Mouse (Mus musculus): ENCODE results near the gene Scarb1. TPM values are rescaled to one million over a fixed set of nuclear protein-coding genes. Genes with fewer than 3 reads are reported as not detected.

Gene Scarb1
- polyA plus RNA-seq, 2 experiments: 40.1 to 67.7 TPM

- no peak for DNase-seq (ENCODE audit: low spot score)
- no peak for ATAC-seq (ENCODE audit: low FRiP score, low read depth)
- no peak overlapping the region for H3K9ac ChIP-seq (ENCODE audit: low read depth, low read length, severe bottlenecking)
- H3K27ac ChIP-seq (replicated peaks; ENCODE audit: low read depth, low read length): no peak overlapping the region
- WGBS: 85% methylated on average over 8 of the region's 8 CpGs
- H3K9me3 ChIP-seq (ENCODE audit: control insufficient read depth, low read length): no peaks in the 10 kb centered on the region
- TF ChIP-seq POLR2A (IDR thresholded peaks at IDR 0.05; ENCODE audit: borderline replicate concordance, extremely low read depth, insufficient read depth, insufficient read length): no peak
- H3K4me2 ChIP-seq (replicated peaks; ENCODE audit: low read depth, low read length, severe bottlenecking): no peak overlapping the region
- H3K4me3 ChIP-seq (replicated peaks; ENCODE audit: low read length): no peak overlapping the region
- H3K36me3 ChIP-seq (ENCODE audit: control insufficient read depth, insufficient read depth, low read length): peaks cover 18% of the 10 kb centered on the region
- H3K4me1 ChIP-seq (ENCODE audit: control insufficient read depth, insufficient read depth, low read length): peaks cover 5% of the 10 kb centered on the region; the same call in 1 of the 2 replicates
- no peaks in the 10 kb centered on the region for H3K27me3 ChIP-seq (ENCODE audit: control insufficient read depth, insufficient read depth, low read length)
Observed at GRCm38 (mm10) chr5:125385215-125385940, 44.5 kb upstream of the Scarb1 start.

DNA sequence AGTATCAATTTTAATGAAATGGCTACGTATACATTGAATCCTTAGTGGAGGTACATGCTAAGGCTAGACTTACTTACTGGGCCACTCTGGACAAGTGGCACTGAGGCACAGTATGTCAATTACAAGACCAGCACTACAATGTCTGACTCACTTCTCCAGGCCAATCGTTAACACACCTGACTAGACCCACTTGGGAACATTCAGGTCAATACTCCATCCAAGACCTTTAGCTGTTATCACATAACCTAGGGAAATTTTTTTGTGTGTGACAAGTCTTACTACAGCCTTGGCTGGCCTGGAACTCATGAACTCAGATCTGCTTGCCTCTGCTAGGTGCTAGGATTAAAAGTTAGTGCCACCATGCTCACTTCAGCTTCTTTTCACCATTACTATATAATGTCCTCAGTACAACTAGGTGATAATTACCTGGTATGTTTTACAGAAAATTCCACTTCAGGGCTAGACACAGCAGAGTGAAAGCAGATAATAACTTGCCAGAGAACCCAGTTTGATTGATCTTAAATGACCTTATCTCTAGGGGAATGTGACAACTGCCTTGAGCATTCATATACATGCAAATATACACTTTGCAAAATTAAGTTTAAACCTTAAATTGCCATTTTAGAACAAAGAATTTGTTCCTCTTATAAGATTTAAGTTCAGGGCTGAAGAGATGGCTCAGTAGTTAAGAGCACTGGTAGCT, 43.8 kb upstream of the Scarb1 start:
- H3K9me3 ChIP-seq (ENCODE audit: control insufficient read depth, low read length): no peaks in the 10 kb centered on the region
- H3K27ac ChIP-seq (replicated peaks; ENCODE audit: low read depth, low read length): no peak overlapping the region
- H3K4me3 ChIP-seq (replicated peaks; ENCODE audit: low read length): no peak overlapping the region
- H3K27me3 ChIP-seq (ENCODE audit: control insufficient read depth, insufficient read depth, low read length): no peaks in the 10 kb centered on the region
- no peak overlapping the region for H3K4me2 ChIP-seq (replicated peaks; ENCODE audit: low read depth, low read length, severe bottlenecking)
- WGBS: 88% methylated on average over 2 of the region's 2 CpGs
- H3K36me3 ChIP-seq (ENCODE audit: control insufficient read depth, insufficient read depth, low read length): peaks cover 18% of the 10 kb centered on the region
- TF ChIP-seq POLR2A (IDR thresholded peaks at IDR 0.05; ENCODE audit: borderline replicate concordance, extremely low read depth, insufficient read depth, insufficient read length): no peak
- no peak overlapping the region for H3K9ac ChIP-seq (ENCODE audit: low read depth, low read length, severe bottlenecking)
- peaks cover 5% of the 10 kb centered on the region; the same call in 1 of the 2 replicates for H3K4me1 ChIP-seq (ENCODE audit: control insufficient read depth, insufficient read depth, low read length)
- ATAC-seq (ENCODE audit: low FRiP score, low read depth) (no peak), DNase-seq (ENCODE audit: low spot score) (no peak)

DNA sequence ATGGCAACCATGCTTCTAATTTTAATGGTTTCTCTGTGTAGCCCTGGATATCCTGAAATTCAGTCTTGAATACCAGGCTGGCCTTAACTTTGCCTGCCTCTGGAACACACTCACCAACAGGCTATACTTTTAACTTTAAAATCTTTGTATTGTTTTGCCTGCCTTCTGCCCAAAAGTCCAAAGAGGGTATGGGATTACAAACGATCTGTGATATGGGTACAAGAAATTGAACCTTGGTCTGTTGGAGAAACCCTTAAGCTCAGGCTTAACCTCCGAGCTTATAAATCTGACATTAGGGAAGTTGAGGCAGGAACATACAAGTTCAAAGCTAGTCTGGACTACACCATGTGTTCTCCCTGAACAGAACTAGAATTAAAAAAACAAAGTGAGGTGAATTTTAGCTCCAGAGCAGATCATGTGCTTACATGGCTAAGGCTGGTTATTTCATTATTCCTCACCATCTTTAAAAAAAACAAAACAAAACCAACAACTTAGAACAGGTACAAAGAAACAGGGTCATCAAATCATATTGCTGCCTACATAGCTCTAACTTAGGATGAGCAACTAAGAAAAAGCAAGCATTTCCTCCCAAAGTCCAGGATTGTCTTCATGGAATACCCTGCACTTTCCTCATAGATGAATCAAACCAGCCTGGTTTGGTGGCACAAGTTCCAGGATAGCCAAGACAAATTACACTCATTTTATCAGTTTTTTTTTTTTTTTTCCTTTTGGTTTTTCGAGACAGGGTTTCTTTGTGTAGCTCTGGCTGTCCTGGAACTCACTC, 42.9 kb upstream of the Scarb1 start:
- Histone ChIP-seq H3K4me1 (ENCODE audit: control insufficient read depth, insufficient read depth, low read length) (peaks cover 5% of the 10 kb centered on the region; the same call in 1 of the 2 replicates), H3K36me3 (ENCODE audit: control insufficient read depth, insufficient read depth, low read length) (peaks cover 18% of the 10 kb centered on the region), H3K4me2 (replicated peaks; ENCODE audit: low read depth, low read length, severe bottlenecking) (no peak overlapping the region), H3K9ac (ENCODE audit: low read depth, low read length, severe bottlenecking) (no peak overlapping the region), H3K27ac (replicated peaks; ENCODE audit: low read depth, low read length) (no peak overlapping the region), H3K4me3 (replicated peaks; ENCODE audit: low read length) (no peak overlapping the region), H3K9me3 (ENCODE audit: control insufficient read depth, low read length) (no peaks in the 10 kb centered on the region), H3K27me3 (ENCODE audit: control insufficient read depth, insufficient read depth, low read length) (no peaks in the 10 kb centered on the region)
- 85% methylated on average over 3 of the region's 3 CpGs for WGBS
- ATAC-seq (ENCODE audit: low FRiP score, low read depth) (no peak), DNase-seq (ENCODE audit: low spot score) (no peak)
- no peak for TF ChIP-seq POLR2A (IDR thresholded peaks at IDR 0.05; ENCODE audit: borderline replicate concordance, extremely low read depth, insufficient read depth, insufficient read length)

DNA sequence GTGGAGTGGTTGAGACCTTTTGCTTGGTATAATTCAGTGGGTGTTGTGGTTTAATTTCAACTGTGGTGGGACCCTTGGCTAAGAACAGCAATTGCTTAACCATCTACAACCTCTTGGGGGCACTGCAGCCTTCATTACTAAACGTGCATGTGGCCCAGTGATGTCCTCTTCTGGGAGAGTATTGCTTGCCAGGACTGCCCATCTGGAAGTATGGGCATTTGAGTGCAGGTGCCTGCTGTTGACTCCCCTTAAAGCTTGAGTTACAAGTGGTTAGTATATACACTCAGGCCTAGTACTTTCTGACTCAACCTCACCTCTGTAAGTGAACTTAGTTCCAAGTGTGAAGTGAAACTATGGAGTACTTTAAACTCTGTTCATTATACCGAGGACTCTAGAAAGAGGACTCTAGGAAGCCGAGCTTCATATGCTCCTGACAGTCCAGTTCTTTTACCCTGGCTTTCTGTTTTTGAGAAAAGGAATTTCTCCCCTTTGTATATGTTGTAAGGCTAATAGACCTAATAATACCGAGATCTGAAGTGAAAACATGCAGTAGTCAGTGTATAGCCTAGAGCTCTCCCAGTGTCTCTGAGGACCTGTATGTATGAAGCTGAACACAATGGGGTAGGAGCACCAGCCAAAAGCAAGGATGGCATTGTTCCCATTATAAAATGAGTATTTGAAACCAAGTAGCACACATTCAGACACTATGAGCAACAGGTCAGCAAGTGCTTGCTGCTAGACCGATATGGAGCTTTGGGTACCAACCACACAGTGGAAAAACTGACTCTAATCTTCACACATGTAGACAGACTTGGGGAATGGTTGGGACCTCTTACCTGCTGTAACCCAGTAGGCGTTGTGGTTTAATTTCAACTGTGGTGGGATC, 42.0 kb upstream of the Scarb1 start:
- Histone ChIP-seq H3K27ac (replicated peaks; ENCODE audit: low read depth, low read length) (no peak overlapping the region), H3K4me1 (ENCODE audit: control insufficient read depth, insufficient read depth, low read length) (no peaks in the 10 kb centered on the region), H3K9me3 (ENCODE audit: control insufficient read depth, low read length) (no peaks in the 10 kb centered on the region), H3K4me3 (replicated peaks; ENCODE audit: low read length) (no peak overlapping the region), H3K4me2 (replicated peaks; ENCODE audit: low read depth, low read length, severe bottlenecking) (no peak overlapping the region), H3K9ac (ENCODE audit: low read depth, low read length, severe bottlenecking) (no peak overlapping the region), H3K27me3 (ENCODE audit: control insufficient read depth, insufficient read depth, low read length) (no peaks in the 10 kb centered on the region), H3K36me3 (ENCODE audit: control insufficient read depth, insufficient read depth, low read length) (peaks cover 18% of the 10 kb centered on the region)
- ATAC-seq (ENCODE audit: low FRiP score, low read depth) (peak; percentile 49; the same call in 1 of the 2 replicates), DNase-seq (ENCODE audit: low spot score) (peak; percentile 56)
- TF ChIP-seq POLR2A (IDR thresholded peaks at IDR 0.05; ENCODE audit: borderline replicate concordance, extremely low read depth, insufficient read depth, insufficient read length): no peak
- WGBS: 48% methylated on average over 6 of the region's 6 CpGs

All from limb, embryonic 14.5 days (tissue).